Mouse (Mus musculus): ENCODE data around the gene Mpzl1. TPM values are rescaled to one million over a fixed set of nuclear protein-coding genes. Genes with fewer than 3 reads are reported as not detected.
"Not testable (repeated sequence)": the region's sequence is repeated elsewhere in the genome, so short reads cannot be mapped to it uniquely, and the experiment has no call there.

Mpzl1 gene
- 159 and 160 TPM in 2 replicates for polyA plus RNA-seq (2014; fragmentation: Nextera tagmentation; extraction: Ambion mirVana)

DNA sequence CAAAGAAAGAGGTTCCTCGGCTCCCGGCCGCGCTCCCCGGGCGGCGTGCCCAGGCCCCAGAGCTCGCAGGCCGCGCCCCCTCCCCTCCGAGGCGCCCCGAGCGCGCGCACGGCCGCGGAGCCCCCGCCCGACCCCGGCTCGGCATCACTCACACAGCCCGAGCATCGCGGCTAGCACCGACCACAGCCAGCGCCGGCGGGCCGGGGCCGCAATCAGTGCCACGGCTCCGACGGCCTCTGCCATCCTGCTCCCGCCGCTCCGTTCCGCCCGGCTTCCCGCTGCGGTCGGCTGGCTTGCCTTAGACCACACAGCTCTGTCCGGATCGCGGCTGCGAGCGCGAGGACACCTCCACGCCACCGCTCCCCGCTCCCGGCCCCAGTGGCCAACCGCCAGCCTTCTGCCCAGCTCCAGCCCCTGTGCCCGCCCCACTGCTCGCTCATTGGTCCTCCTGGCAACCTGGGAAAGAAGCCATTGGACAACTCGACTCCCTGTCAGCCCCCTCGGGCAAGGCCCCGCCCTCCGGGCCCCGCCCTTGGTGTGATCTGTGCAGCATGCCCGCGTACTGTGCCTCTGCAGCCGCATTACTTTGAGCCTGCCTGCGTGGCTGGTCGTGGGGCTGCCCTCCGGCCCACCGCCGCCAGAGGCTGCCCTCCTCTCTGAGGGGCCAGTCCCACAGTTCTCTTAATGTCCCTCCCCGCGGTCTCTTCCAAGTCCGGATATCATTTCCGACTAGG, at the start of gene Mpzl1:
Mpzl1 (minus strand) TSS at position 388 of the 734 bp plus-strand sequence.
- no peaks in the 10 kb centered on the region for H3K27me3 ChIP-seq (replicated peaks; ENCODE audit: control insufficient read depth, insufficient read depth, low read length)
- H3K4me2 ChIP-seq (ENCODE audit: low read length) = peak within 1 kb of the TSS; percentile 70
- DNase-seq (ENCODE audit: low spot score) = peak; percentile 99
- peak within 1 kb of the TSS; percentile 95 for H3K27ac ChIP-seq (ENCODE audit: low read depth, low read length)
- H3K4me3 ChIP-seq (ENCODE audit: low read depth, low read length) = peak within 1 kb of the TSS; percentile 78
- WGBS = under 1% methylated on average over 42 of the region's 73 CpGs
- no peaks in the 10 kb centered on the region for H3K36me3 ChIP-seq (ENCODE audit: control insufficient read depth, insufficient read depth, low read length)
- peaks cover 7% of the 10 kb centered on the region; the same call in 1 of the 2 replicates for H3K4me1 ChIP-seq (ENCODE audit: control insufficient read depth, insufficient read depth, low read length)
- ATAC-seq = peak; percentile 99
- H3K9ac ChIP-seq (ENCODE audit: low read length) = peak within 1 kb of the TSS; percentile 90
- no peaks in the 10 kb centered on the region for H3K9me3 ChIP-seq (replicated peaks; ENCODE audit: control insufficient read depth, low read length)

DNA sequence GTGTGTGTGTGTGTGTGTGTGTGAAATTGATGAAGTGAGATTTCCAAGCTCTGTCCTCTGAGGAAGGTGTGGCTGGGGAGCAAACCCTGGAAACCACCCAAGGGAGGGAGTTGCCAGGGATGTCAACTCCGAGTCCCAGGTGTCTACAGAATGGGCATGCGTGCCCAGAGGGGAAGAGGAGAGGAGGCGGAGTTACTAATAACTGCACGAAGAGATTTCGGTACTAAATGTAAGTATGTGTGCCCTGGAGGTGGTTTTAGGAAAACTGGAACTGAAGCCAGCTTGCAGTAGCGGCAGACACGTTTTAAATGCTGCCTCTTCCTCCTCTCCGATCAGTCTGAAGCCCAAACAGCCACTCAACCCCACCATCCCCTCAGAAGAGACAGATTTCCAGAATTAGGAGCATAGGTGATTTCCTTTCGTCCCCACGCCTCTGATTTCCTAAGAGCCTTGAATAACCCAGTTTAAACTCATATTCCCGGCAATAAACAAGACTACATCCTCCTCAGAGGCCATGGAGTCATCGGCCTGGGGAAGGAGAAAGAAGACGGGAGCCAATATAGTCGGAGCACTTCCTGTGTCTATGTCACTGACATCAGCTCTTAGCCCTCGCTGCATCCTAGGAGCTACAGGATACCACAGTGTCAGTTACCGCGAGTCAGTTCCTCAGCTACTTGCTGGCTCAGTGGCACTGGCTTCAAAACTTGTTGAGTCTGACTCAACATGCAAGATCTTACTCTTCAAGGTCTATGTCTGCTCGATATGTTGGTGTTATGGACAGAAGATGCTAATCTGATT, 47.9 kb upstream of the Mpzl1 start:
- no peaks in the 10 kb centered on the region for H3K36me3 ChIP-seq (ENCODE audit: control insufficient read depth, insufficient read depth, low read length)
- H3K4me3 ChIP-seq (ENCODE audit: low read depth, low read length) = no peak overlapping the region
- ATAC-seq (no peak), DNase-seq (ENCODE audit: low spot score) (no peak)
- H3K27ac ChIP-seq (ENCODE audit: low read depth, low read length) = no peak overlapping the region
- H3K4me2 ChIP-seq (ENCODE audit: low read length) = no peak overlapping the region
- WGBS = 85% methylated on average over 18 of the region's 18 CpGs
- no peak overlapping the region for H3K9ac ChIP-seq (ENCODE audit: low read length)
- H3K4me1 ChIP-seq (ENCODE audit: control insufficient read depth, insufficient read depth, low read length) = no peaks in the 10 kb centered on the region
- no peaks in the 10 kb centered on the region for H3K27me3 ChIP-seq (replicated peaks; ENCODE audit: control insufficient read depth, insufficient read depth, low read length)
- no peaks in the 10 kb centered on the region for H3K9me3 ChIP-seq (replicated peaks; ENCODE audit: control insufficient read depth, low read length)

DNA sequence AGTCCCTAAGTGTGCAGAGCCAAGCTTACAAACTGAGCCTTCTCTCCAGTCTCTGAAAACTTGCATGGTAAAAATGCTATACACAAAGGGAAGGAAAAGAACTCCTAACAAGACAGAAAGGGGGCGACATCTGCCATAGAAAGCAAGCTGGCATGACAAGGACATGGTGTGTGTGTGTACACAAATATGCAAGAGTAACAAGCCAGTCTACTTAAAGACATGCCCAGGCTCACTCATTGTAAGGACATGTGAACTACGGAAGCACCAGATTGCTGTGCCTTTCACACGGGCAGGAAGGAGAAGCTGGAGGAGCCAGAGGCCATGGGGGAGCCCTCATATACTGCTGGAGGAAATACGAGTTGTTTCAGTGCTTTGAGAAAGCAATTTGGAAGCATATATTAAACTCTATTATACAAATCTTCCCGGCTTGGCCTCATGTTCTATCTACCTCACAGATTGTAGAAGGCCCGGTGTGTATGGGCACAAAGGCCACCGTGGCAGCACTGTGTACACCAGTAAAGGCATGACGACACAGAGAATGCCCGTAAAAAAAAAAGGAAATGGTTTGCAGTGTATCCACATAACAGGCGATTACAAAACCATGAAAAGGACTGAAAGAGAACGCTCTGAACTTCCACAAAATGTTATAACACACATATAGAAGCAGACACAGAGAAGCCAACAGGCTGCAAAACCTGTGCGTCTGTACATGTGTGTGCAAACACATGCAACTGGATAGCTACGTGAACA, 46.9 kb upstream of the Mpzl1 start:
- WGBS = 72% methylated on average over 13 of the region's 13 CpGs

DNA sequence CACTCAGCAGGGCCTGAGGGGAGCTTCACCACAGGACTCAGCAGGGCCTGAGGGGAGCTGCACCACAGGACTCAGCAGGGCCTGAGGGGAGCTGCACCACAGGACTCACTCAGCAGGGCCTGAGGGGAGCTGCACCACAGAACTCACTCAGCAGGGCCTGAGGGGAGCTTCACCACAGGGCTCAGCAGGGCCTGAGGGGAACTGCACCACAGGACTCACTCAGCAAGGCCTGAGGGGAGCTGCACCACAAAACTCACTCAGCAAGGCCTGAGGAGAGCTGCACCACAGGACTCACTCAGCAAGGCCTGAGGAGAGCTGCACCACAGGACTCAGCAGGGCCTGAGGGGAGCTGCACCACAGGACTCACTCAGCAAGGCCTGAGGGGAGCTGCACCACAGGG, 45.7 kb upstream of the Mpzl1 start:
- H3K9ac ChIP-seq (ENCODE audit: low read length); H3K27ac ChIP-seq (ENCODE audit: low read depth, low read length): not testable (repeated sequence)

More for the DNA sequence above, 46.9 kb upstream of the Mpzl1 start:
- Histone ChIP-seq H3K4me3 (ENCODE audit: low read depth, low read length) (no peak overlapping the region), H3K9ac (ENCODE audit: low read length) (no peak overlapping the region), H3K27ac (ENCODE audit: low read depth, low read length) (no peak overlapping the region), H3K4me2 (ENCODE audit: low read length) (no peak overlapping the region), H3K36me3 (ENCODE audit: control insufficient read depth, insufficient read depth, low read length) (no peaks in the 10 kb centered on the region), H3K27me3 (replicated peaks; ENCODE audit: control insufficient read depth, insufficient read depth, low read length) (no peaks in the 10 kb centered on the region), H3K9me3 (replicated peaks; ENCODE audit: control insufficient read depth, low read length) (no peaks in the 10 kb centered on the region), H3K4me1 (ENCODE audit: control insufficient read depth, insufficient read depth, low read length) (no peaks in the 10 kb centered on the region)
- ATAC-seq (no peak), DNase-seq (ENCODE audit: low spot score) (no peak)

DNA sequence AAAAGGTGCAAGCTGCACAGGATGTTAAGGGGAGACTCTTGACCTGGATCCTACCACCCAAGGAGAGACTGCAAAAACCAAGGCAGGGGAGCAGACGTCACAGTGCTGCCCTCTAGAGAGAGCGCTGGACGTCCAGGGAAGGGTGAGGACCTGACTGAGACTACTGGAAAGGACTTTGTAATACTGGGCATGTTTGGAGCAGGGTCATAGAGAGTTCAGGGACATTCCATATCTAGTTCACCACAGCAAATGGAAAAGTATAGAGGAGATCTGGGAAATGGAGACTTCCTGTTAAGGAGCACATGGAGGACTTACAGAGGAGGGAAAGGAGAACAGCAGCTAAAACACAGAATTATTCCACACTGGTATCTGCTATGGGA, 45.3 kb upstream of the Mpzl1 start:
- no peak for ATAC-seq
- no peaks in the 10 kb centered on the region for H3K4me1 ChIP-seq (ENCODE audit: control insufficient read depth, insufficient read depth, low read length)
- H3K9me3 ChIP-seq (replicated peaks; ENCODE audit: control insufficient read depth, low read length) = no peaks in the 10 kb centered on the region
- no peak overlapping the region for H3K27ac ChIP-seq (ENCODE audit: low read depth, low read length)
- H3K36me3 ChIP-seq (ENCODE audit: control insufficient read depth, insufficient read depth, low read length) = no peaks in the 10 kb centered on the region
- no peaks in the 10 kb centered on the region for H3K27me3 ChIP-seq (replicated peaks; ENCODE audit: control insufficient read depth, insufficient read depth, low read length)
- DNase-seq (ENCODE audit: low spot score) = no peak
- no peak overlapping the region for H3K9ac ChIP-seq (ENCODE audit: low read length)
- no peak overlapping the region for H3K4me3 ChIP-seq (ENCODE audit: low read depth, low read length)
- WGBS = 24% methylated on average over 3 of the region's 3 CpGs
- H3K4me2 ChIP-seq (ENCODE audit: low read length) = no peak overlapping the region

More for the DNA sequence above, 45.7 kb upstream of the Mpzl1 start:
- ATAC-seq; H3K4me2 ChIP-seq (ENCODE audit: low read length); H3K9me3 ChIP-seq (replicated peaks; ENCODE audit: control insufficient read depth, low read length); H3K4me1 ChIP-seq (ENCODE audit: control insufficient read depth, insufficient read depth, low read length); H3K36me3 ChIP-seq (ENCODE audit: control insufficient read depth, insufficient read depth, low read length); H3K27me3 ChIP-seq (replicated peaks; ENCODE audit: control insufficient read depth, insufficient read depth, low read length); DNase-seq (ENCODE audit: low spot score); H3K4me3 ChIP-seq (ENCODE audit: low read depth, low read length): not testable (repeated sequence)

DNA sequence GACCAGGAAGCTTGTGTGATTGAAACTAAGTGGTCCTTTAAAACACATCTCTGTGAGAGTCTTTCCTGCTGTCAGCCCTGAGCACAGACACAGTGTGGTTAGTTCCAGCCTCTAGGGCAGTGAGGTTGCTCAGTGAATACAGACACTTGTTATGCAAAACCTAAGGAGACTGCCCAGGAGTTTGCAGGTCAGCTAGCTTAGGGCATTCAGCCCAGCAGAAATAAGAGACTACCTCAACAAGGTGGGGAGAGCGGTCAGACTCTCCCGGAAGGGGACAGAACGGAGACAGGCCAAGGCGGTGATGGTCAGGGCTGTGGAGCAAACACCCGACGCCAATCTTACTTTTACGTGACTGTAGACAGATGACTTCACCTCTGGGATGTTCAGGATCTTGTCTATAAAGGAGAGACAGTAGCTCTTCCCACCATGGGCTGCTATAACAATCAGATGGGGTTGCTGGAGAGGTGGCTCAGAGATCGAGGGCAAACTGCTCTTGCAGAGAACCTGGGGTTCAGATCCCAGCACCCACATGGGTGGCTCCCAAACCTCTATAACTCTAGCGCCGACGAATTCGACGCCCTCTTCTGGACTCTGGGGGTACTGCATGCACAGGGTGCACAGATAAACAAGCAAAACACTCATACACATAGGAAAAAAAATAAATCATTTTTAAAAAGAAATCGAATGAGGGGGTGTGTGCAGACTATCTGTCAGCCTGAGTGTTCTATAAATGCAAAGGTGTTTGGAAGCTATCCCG, 44.7 kb upstream of the Mpzl1 start:
- H3K9ac ChIP-seq (ENCODE audit: low read length) = no peak overlapping the region
- no peak for DNase-seq (ENCODE audit: low spot score)
- no peak overlapping the region for H3K4me3 ChIP-seq (ENCODE audit: low read depth, low read length)
- no peaks in the 10 kb centered on the region for H3K27me3 ChIP-seq (replicated peaks; ENCODE audit: control insufficient read depth, insufficient read depth, low read length)
- H3K36me3 ChIP-seq (ENCODE audit: control insufficient read depth, insufficient read depth, low read length) = no peaks in the 10 kb centered on the region
- no peak overlapping the region for H3K4me2 ChIP-seq (ENCODE audit: low read length)
- WGBS = 60% methylated on average over 15 of the region's 15 CpGs
- H3K4me1 ChIP-seq (ENCODE audit: control insufficient read depth, insufficient read depth, low read length) = no peaks in the 10 kb centered on the region
- H3K27ac ChIP-seq (ENCODE audit: low read depth, low read length) = no peak overlapping the region
- ATAC-seq = no peak
- H3K9me3 ChIP-seq (replicated peaks; ENCODE audit: control insufficient read depth, low read length) = no peaks in the 10 kb centered on the region

DNA sequence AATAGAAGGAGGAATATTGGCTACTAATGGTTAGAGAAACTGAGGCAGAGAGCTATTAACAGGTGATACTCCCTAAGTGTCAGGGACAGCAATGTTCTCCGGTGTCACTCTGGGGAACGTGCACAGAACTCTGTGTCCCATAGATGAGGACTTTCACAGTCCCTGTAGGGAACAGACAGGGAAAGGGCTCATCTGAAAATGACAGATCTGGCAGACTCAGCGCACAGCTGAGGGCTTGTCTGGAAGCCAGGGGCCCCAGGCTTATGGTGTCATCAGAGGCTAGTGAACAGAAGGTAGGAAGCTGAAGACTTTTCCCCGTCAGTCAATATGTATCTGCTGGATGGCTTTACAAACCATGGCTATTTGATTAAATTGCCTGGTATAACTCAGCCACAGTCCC, 43.2 kb upstream of the Mpzl1 start:
- H3K9me3 ChIP-seq (replicated peaks; ENCODE audit: control insufficient read depth, low read length) = no peaks in the 10 kb centered on the region
- no peaks in the 10 kb centered on the region for H3K4me1 ChIP-seq (ENCODE audit: control insufficient read depth, insufficient read depth, low read length)
- H3K9ac ChIP-seq (ENCODE audit: low read length) = no peak overlapping the region
- H3K4me3 ChIP-seq (ENCODE audit: low read depth, low read length) = no peak overlapping the region
- no peak for DNase-seq (ENCODE audit: low spot score)
- no peaks in the 10 kb centered on the region for H3K27me3 ChIP-seq (replicated peaks; ENCODE audit: control insufficient read depth, insufficient read depth, low read length)
- H3K36me3 ChIP-seq (ENCODE audit: control insufficient read depth, insufficient read depth, low read length) = no peaks in the 10 kb centered on the region
- H3K27ac ChIP-seq (ENCODE audit: low read depth, low read length) = no peak overlapping the region
- H3K4me2 ChIP-seq (ENCODE audit: low read length) = no peak overlapping the region
- 68% methylated on average over 4 of the region's 4 CpGs for WGBS
- no peak for ATAC-seq

DNA sequence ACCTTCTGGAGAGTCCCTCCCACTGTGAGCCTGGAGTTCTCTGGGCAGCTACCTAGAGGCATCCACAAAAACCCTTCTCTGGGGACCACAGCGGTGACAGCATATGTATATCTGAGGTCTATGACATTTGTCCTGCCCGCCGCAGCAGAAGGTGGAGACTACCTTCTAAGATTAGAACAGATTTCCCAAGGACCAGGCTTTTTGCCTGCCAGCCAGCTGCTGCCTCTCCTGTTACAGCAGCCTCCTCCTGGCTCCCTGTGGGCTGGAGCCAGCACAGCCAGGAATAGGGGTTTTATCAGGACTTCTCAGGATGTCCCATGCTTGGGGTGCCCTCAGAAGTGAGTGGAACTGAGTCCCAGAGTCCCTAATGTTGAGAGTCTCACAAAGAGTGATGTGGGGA, 42.7 kb upstream of the Mpzl1 start:
- no peaks in the 10 kb centered on the region for H3K36me3 ChIP-seq (ENCODE audit: control insufficient read depth, insufficient read depth, low read length)
- H3K9ac ChIP-seq (ENCODE audit: low read length) = no peak overlapping the region
- DNase-seq (ENCODE audit: low spot score) (no peak), ATAC-seq (no peak)
- no peak overlapping the region for H3K4me3 ChIP-seq (ENCODE audit: low read depth, low read length)
- no peaks in the 10 kb centered on the region for H3K27me3 ChIP-seq (replicated peaks; ENCODE audit: control insufficient read depth, insufficient read depth, low read length)
- no peak overlapping the region for H3K27ac ChIP-seq (ENCODE audit: low read depth, low read length)
- H3K9me3 ChIP-seq (replicated peaks; ENCODE audit: control insufficient read depth, low read length) = no peaks in the 10 kb centered on the region
- H3K4me2 ChIP-seq (ENCODE audit: low read length) = no peak overlapping the region
- 89% methylated on average over 3 of the region's 3 CpGs for WGBS
- H3K4me1 ChIP-seq (ENCODE audit: control insufficient read depth, insufficient read depth, low read length) = no peaks in the 10 kb centered on the region
